Comparison of ENCODE assay signal across 8 mouse cellular contexts in the genomic region with DNA sequence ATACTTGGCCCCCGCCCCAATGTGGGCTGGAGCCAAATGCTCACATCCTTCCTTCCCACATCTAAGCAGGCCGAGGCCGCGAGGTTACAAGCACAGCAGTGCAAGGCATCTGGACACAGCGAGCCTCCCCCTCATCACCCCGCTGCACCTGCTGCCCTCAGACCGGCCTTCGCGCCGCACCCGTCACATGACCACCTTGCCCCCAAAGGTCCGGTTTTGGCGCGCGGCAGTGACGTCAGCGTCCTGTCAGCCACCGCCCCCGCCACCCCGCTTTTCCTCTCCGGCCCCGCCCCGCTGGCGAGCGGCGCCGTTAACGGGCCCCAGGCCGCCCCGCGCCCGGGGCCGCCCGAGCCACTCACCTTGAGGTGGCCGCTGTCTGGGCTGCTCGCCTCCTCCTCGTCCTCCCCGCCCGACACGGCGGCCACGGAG. TPM values are rescaled to one million over a fixed set of nuclear protein-coding genes. Genes with fewer than 3 reads are reported as not detected.
A peak's percentile ranks its signal among the peaks of the same experiment; 100 is the strongest.
DNase-seq lines count a peak whose midpoint lies in the region; ATAC-seq and TF ChIP-seq lines count a peak whose summit lies in the region.

No protein-coding gene starts in this region.

- H3K4me1 ChIP-seq in hindbrain, postnatal 0 days (ENCODE audit: insufficient read depth, low read length), result no peaks in the 10 kb centered on the region

- H3K4me2 ChIP-seq in hindbrain, postnatal 0 days (ENCODE audit: low read depth, low read length), result peak overlapping the region; percentile 69

- 1% methylated on average over 42 of the region's 42 CpGs for WGBS in hindbrain, postnatal 0 days

- peak; percentile 56 for DNase-seq in WW6 (ENCODE audit: low read depth, low spot score)
- DNase-seq in cerebellum, postnatal 36 days, result peak; percentile 85 to 88
- peak; percentile 93 for DNase-seq in gastrocnemius, adult 2 months
- DNase-seq in hindbrain, postnatal 0 days (ENCODE audit: low spot score), result peak; percentile 89
- DNase-seq in left cerebral cortex, postnatal 14 days (ENCODE audit: low spot score in 2 of 2), result peak; percentile 77 to 81
- peak; percentile 87 for DNase-seq in right cerebral cortex, postnatal 14 days
- peak; percentile 78 to 81 for DNase-seq in urinary bladder, postnatal 36 days (ENCODE audit: low spot score in 2 of 2)

- peak overlapping the region; percentile 96 for H3K4me3 ChIP-seq in gastrocnemius, adult 2 months
- peak overlapping the region; percentile 88 for H3K4me3 ChIP-seq in hindbrain, postnatal 0 days (ENCODE audit: low read length)

- no peak for TF ChIP-seq CTCF in gastrocnemius, adult 2 months (IDR thresholded peaks at IDR 0.05)
- TF ChIP-seq CTCF in hindbrain, postnatal 0 days (IDR thresholded peaks at IDR 0.05; ENCODE audit: low read depth), result no peak

- H3K27me3 ChIP-seq in hindbrain, postnatal 0 days (ENCODE audit: insufficient read depth, low read length), result no peaks in the 10 kb centered on the region

- no peaks in the 10 kb centered on the region for H3K36me3 ChIP-seq in hindbrain, postnatal 0 days (ENCODE audit: insufficient read depth, low read length)

- peak; percentile 45 for ATAC-seq in hindbrain, postnatal 0 days
- peak; percentile 35 for ATAC-seq in megakaryocyte-erythroid progenitor cell, adult 5-6 weeks (replicated peaks; ENCODE audit: low FRiP score, low TSS enrichment, poor library complexity, severe bottlenecking)

- H3K9ac ChIP-seq in hindbrain, postnatal 0 days (replicated peaks; ENCODE audit: low read length), result peak overlapping the region; percentile 62

- peak overlapping the region; percentile 81 for H3K27ac ChIP-seq in gastrocnemius, adult 2 months
- H3K27ac ChIP-seq in hindbrain, postnatal 0 days, result peak overlapping the region; percentile 77

- no peaks in the 10 kb centered on the region for H3K9me3 ChIP-seq in hindbrain, postnatal 0 days (ENCODE audit: low read length)

- intact Hi-C loops in gastrocnemius, adult 2 months (cut with DNase I), result loop anchor here (10.0 kb wide), 1 partner anchor 337 kb away; a partner anchor contains a TSS
- intact Hi-C loops in left cerebral cortex, postnatal 14 days (cut with DNase I), result no loop called here

RNA-seq across cellular contexts. Expression of a gene that starts 0.7 kb away (rescaled TPM):
- 10 to 100 TPM; 19.1 to 23.8 TPM for total RNA-seq in gastrocnemius, adult 2 months (2021)
- total RNA-seq in hindbrain, postnatal 0 days (2014; rRNA removed), result 15.3 and 17.0 TPM in 2 replicates
- polyA plus RNA-seq in hindbrain, postnatal 0 days (2015; fragmentation: Nextera tagmentation; extraction: Ambion mirVana), result 6.7 and 6.9 TPM in 2 replicates
- 10 to 100 TPM; 13.4 to 14.4 TPM for total RNA-seq in left cerebral cortex, postnatal 14 days (2021)
- total RNA-seq in megakaryocyte-erythroid progenitor cell, adult 5-6 weeks (2014; fragmentation: Nextera tagmentation), result 30.2 and 40.8 TPM in 2 replicates
- 55.3 and 62.6 TPM in 2 replicates for total RNA-seq in megakaryocyte-erythroid progenitor cell, adult 5-6 weeks (2017)

RNA-seq across cellular contexts. Expression of a gene that starts 9.4 kb away (rescaled TPM):
- 10 to 100 TPM; 22.2 to 24.8 TPM for total RNA-seq in gastrocnemius, adult 2 months (2021)
- 47.1 and 64.6 TPM in 2 replicates for total RNA-seq in hindbrain, postnatal 0 days (2014; rRNA removed)
- polyA plus RNA-seq in hindbrain, postnatal 0 days (2015; fragmentation: Nextera tagmentation; extraction: Ambion mirVana), result 63.4 and 65.6 TPM in 2 replicates
- total RNA-seq in left cerebral cortex, postnatal 14 days (2021), result 100 to 1,000 TPM; 158 to 167 TPM
- total RNA-seq in megakaryocyte-erythroid progenitor cell, adult 5-6 weeks (2014; fragmentation: Nextera tagmentation), result 3.9 and 7.7 TPM in 2 replicates
- total RNA-seq in megakaryocyte-erythroid progenitor cell, adult 5-6 weeks (2017), result 3.4 and 5.4 TPM in 2 replicates

RNA-seq across cellular contexts. Expression of a gene that starts 23.1 kb away (rescaled TPM):
- under 1 TPM; 0.84 to 0.89 TPM for total RNA-seq in gastrocnemius, adult 2 months (2021)
- total RNA-seq in hindbrain, postnatal 0 days (2014; rRNA removed), result 0.83 and 0.89 TPM in 2 replicates
- 1.5 and 3.4 TPM in 2 replicates for polyA plus RNA-seq in hindbrain, postnatal 0 days (2015; fragmentation: Nextera tagmentation; extraction: Ambion mirVana)
- total RNA-seq in left cerebral cortex, postnatal 14 days (2021), result 1 to 10 TPM in 1 of 2 experiments, under 1 TPM in 1; 0.90 to 1.9 TPM
- total RNA-seq in megakaryocyte-erythroid progenitor cell, adult 5-6 weeks (2014; fragmentation: Nextera tagmentation), result 1.2 and 1.6 TPM in 2 replicates
- total RNA-seq in megakaryocyte-erythroid progenitor cell, adult 5-6 weeks (2017), result 3.0 and 11.7 TPM in 2 replicates

Comparison
In these comparisons a context has a peak if more than half of its experiments do, and no peak if none do; other contexts are left out.
1. Peak in every context shown above with its lines: DNase-seq, ATAC-seq, H3K4me3 ChIP-seq and H3K27ac ChIP-seq.